ENCODE assay signal across 7 mouse cellular contexts in the genomic region with DNA sequence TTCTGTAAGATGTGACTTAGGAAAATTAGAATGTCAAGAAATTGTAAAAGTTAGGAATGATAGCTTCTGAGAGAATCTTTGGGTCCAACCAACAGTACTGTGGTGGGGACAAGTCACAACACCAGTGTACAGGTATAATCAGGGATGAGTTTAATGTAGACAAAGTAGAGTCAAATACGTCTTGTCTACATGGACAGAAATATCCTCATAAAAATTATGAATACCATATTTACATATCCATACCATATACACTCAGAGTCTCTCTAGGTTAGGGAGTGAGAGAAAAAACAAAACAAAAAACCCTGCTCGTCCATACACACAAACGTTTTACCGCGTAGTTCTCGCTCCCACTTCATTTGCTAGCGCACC. TPM values are rescaled to one million over a fixed set of nuclear protein-coding genes. Genes with fewer than 3 reads are reported as not detected.
DNase-seq lines count a peak whose midpoint lies in the region; ATAC-seq and TF ChIP-seq lines count a peak whose summit lies in the region.

No protein-coding gene starts in this region.

- peak overlapping the region; percentile 93 for H3K4me3 ChIP-seq in megakaryocyte, embryonic 14.5 days (replicated peaks)
- peak overlapping the region; percentile 98 for H3K4me3 ChIP-seq in forebrain, embryonic 12.5 days (replicated peaks)
- H3K4me3 ChIP-seq in limb, embryonic 14.5 days (replicated peaks; ENCODE audit: low read length), result peak overlapping the region; percentile 85
- peak overlapping the region; percentile 92 for H3K4me3 ChIP-seq in stomach, embryonic 16.5 days (replicated peaks; ENCODE audit: low read length)

- H3K27me3 ChIP-seq in megakaryocyte, embryonic 14.5 days (replicated peaks), result peaks cover 1% of the 10 kb centered on the region
- H3K27me3 ChIP-seq in forebrain, embryonic 12.5 days, result peaks cover 13% of the 10 kb centered on the region; the same call in 1 of the 2 replicates
- no peaks in the 10 kb centered on the region for H3K27me3 ChIP-seq in limb, embryonic 14.5 days (ENCODE audit: control insufficient read depth, insufficient read depth, low read length)
- no peaks in the 10 kb centered on the region for H3K27me3 ChIP-seq in stomach, embryonic 16.5 days (ENCODE audit: control insufficient read depth, insufficient read depth, low read length)

- peaks cover 4% of the 10 kb centered on the region; the same call in 1 of the 2 replicates for H3K9me3 ChIP-seq in megakaryocyte, embryonic 14.5 days
- no peaks in the 10 kb centered on the region for H3K9me3 ChIP-seq in forebrain, embryonic 12.5 days
- no peaks in the 10 kb centered on the region for H3K9me3 ChIP-seq in limb, embryonic 14.5 days (ENCODE audit: control insufficient read depth, low read length)
- no peaks in the 10 kb centered on the region for H3K9me3 ChIP-seq in stomach, embryonic 16.5 days (replicated peaks; ENCODE audit: control insufficient read depth, low read length)

- H3K4me1 ChIP-seq in megakaryocyte, embryonic 14.5 days, result peaks cover 39% of the 10 kb centered on the region
- peaks cover 15% of the 10 kb centered on the region for H3K4me1 ChIP-seq in forebrain, embryonic 12.5 days
- no peaks in the 10 kb centered on the region for H3K4me1 ChIP-seq in limb, embryonic 14.5 days (ENCODE audit: control insufficient read depth, insufficient read depth, low read length)
- H3K4me1 ChIP-seq in stomach, embryonic 16.5 days (ENCODE audit: control insufficient read depth, insufficient read depth, low read length), result no peaks in the 10 kb centered on the region

- peak overlapping the region; percentile 80 for H3K9ac ChIP-seq in forebrain, embryonic 12.5 days
- peak overlapping the region; percentile 77 for H3K9ac ChIP-seq in limb, embryonic 14.5 days (ENCODE audit: low read depth, low read length, severe bottlenecking)
- H3K9ac ChIP-seq in stomach, embryonic 16.5 days (ENCODE audit: low read length), result peak overlapping the region; percentile 89

- DNase-seq in limb, embryonic 14.5 days (ENCODE audit: low spot score), result no peak
- no peak for DNase-seq in Muller cell, postnatal 12 days (ENCODE audit: inconsistent ontology term)
- no peak for DNase-seq in thymus, postnatal 14 days

- H3K36me3 ChIP-seq in megakaryocyte, embryonic 14.5 days (replicated peaks; ENCODE audit: low read length), result peaks cover 30% of the 10 kb centered on the region
- peaks cover 5% of the 10 kb centered on the region; the same call in 1 of the 2 replicates for H3K36me3 ChIP-seq in forebrain, embryonic 12.5 days (replicated peaks)
- H3K36me3 ChIP-seq in limb, embryonic 14.5 days (ENCODE audit: control insufficient read depth, insufficient read depth, low read length), result no peaks in the 10 kb centered on the region
- no peaks in the 10 kb centered on the region for H3K36me3 ChIP-seq in stomach, embryonic 16.5 days (ENCODE audit: control insufficient read depth, insufficient read depth, low read length)

- no peak for ATAC-seq in megakaryocyte, adult 5-6 weeks (ENCODE audit: poor library complexity, severe bottlenecking)
- ATAC-seq in forebrain, embryonic 12.5 days (ENCODE audit: low FRiP score), result no peak; the same call in 1 of the 2 replicates
- peak; percentile 19 for ATAC-seq in limb, embryonic 14.5 days (ENCODE audit: low FRiP score, low read depth)
- no peak for ATAC-seq in stomach, embryonic 16.5 days (ENCODE audit: insufficient read depth, low FRiP score)

- WGBS in forebrain, embryonic 12.5 days, result 2% methylated on average over 7 of the region's 7 CpGs
- WGBS in limb, embryonic 14.5 days, result under 1% methylated on average over 7 of the region's 7 CpGs
- WGBS in stomach, embryonic 16.5 days, result under 1% methylated on average over 7 of the region's 7 CpGs

- TF ChIP-seq POLR2A in limb, embryonic 14.5 days (IDR thresholded peaks at IDR 0.05; ENCODE audit: borderline replicate concordance, extremely low read depth, insufficient read depth, insufficient read length), result no peak

- no peak overlapping the region for H3K27ac ChIP-seq in forebrain, embryonic 12.5 days
- H3K27ac ChIP-seq in limb, embryonic 14.5 days (replicated peaks; ENCODE audit: low read depth, low read length), result no peak overlapping the region
- H3K27ac ChIP-seq in stomach, embryonic 16.5 days (ENCODE audit: low read length), result no peak overlapping the region

- peak overlapping the region; percentile 64 for H3K4me2 ChIP-seq in forebrain, embryonic 12.5 days
- peak overlapping the region; percentile 71 for H3K4me2 ChIP-seq in limb, embryonic 14.5 days (replicated peaks; ENCODE audit: low read depth, low read length, severe bottlenecking)
- peak overlapping the region; percentile 73 for H3K4me2 ChIP-seq in stomach, embryonic 16.5 days (ENCODE audit: low read depth, low read length)

RNA-seq across cellular contexts. Expression of a gene that starts 0.4 kb away (rescaled TPM):
- polyA plus RNA-seq in megakaryocyte, embryonic 14.5 days (2012; ENCODE audit: insufficient read depth, low replicate concordance), result 3.4 and 8.1 TPM in 2 replicates
- total RNA-seq in megakaryocyte, adult 5-6 weeks (2015), result 4.7 and 8.4 TPM in 2 replicates
- 15.1 and 15.2 TPM in 2 replicates for total RNA-seq in megakaryocyte, adult 5-6 weeks (2017)
- polyA plus RNA-seq in forebrain, embryonic 12.5 days (2016; fragmentation: Nextera tagmentation; extraction: Ambion mirVana), result 52.2 and 54.7 TPM in 2 replicates
- polyA plus RNA-seq in limb, embryonic 14.5 days (2012; rRNA removed), result 40.4 and 49.4 TPM in 2 replicates
- polyA plus RNA-seq in limb, embryonic 14.5 days (2014; fragmentation: Nextera tagmentation; extraction: Ambion mirVana), result 27.0 and 29.6 TPM in 2 replicates
- 31.9 and 34.9 TPM in 2 replicates for polyA plus RNA-seq in stomach, embryonic 16.5 days (2015; fragmentation: Nextera tagmentation; extraction: Ambion mirVana)
